Mouse (Mus musculus) thymus, postnatal 14 days (tissue): Measurements from ENCODE around the gene Arhgap42.

Experiments
- DNase-seq: peaks from one replicate; pipeline ENCODE4 v3.0.0; 2021

Gene Arhgap42

DNA sequence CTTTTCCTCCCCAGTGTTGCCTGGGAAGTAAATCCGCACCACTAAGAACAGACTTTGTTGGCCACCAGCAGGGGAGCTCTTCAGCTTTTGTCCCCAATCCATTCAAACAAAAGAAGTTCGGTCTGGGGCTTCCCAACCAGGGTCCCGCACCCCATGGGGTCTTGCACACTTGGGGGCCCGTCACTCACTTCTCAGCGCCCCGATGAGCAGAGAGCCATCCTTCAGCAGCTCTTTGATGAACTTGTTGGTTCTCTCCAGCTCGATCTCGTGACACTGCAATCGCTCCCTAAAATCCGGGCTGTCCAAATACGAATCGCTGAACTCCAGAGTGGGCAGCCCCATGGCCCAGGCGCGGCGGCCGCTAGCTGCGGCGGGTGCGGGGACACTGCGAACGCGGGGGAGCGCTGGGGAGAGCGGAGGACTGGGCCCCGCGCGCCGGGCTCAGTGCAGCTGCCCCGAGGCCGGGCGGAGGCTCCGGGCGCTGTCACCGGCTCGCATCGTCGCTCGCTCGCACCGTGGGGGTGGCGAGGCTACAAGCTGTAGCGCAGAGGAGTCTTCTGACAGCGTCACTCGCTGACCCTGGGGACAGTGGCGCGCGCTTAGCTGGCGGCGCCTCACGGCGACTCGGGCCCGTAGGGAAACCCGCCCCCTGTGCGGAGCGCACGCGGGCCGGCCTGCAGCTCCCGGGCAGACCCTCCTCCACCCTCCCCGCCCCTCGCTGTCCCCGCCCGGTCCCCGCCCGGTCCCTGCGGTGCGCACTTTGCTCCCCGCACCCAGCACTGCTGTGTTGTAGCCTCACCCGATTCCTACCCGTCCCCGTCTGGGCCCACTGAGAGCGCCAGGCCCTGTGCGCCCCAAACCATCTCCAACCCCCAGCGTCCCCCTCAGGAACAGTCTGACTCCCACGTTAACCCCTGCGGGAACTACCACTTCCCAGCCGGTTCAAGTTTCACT, at the start of gene Arhgap42:
Gene Arhgap42 (minus strand): TSS at position 664 of the 954 bp plus-strand sequence.
- peak; percentile 5 for DNase-seq

DNA sequence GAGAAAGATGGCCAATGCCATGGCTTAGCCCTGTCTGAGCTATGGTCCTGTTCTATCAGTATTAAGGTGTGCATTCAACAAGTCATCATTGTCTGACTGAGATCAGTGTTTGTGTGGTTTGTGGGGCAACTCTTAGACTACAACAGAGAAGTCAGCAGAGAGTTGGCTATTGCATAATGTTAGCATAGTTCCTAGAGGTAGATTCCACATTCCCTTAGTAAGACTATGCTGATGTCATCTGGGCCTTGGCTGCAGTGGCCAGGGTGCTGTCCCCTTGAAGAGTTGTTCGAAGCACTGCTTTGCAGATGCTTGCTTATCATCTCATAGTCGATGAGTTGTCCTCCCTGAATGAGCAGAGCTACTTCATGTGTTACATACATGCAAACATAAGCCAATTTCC, 49.2 kb upstream of the Arhgap42 start:
- DNase-seq: no peak

DNA sequence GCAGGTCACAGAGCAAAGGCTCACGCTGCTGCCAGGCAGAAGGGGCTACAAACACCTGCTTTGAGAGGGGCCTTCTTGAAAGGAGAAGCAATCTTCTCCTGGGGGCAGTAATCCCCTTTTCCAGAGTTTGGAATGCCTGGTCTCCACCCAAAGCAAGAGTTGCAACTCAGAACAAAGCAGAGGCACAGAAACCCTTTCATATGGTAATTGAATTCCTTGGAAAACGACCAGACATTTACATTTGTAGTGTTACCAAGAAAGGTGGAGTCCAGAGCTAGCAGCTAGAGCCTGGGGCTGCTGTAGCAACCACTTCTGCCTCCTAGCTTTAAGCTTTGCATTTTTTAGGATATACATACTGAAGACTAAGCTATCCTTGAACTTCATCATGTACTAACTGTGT, 30.4 kb upstream of the Arhgap42 start:
- DNase-seq: no peak

DNA sequence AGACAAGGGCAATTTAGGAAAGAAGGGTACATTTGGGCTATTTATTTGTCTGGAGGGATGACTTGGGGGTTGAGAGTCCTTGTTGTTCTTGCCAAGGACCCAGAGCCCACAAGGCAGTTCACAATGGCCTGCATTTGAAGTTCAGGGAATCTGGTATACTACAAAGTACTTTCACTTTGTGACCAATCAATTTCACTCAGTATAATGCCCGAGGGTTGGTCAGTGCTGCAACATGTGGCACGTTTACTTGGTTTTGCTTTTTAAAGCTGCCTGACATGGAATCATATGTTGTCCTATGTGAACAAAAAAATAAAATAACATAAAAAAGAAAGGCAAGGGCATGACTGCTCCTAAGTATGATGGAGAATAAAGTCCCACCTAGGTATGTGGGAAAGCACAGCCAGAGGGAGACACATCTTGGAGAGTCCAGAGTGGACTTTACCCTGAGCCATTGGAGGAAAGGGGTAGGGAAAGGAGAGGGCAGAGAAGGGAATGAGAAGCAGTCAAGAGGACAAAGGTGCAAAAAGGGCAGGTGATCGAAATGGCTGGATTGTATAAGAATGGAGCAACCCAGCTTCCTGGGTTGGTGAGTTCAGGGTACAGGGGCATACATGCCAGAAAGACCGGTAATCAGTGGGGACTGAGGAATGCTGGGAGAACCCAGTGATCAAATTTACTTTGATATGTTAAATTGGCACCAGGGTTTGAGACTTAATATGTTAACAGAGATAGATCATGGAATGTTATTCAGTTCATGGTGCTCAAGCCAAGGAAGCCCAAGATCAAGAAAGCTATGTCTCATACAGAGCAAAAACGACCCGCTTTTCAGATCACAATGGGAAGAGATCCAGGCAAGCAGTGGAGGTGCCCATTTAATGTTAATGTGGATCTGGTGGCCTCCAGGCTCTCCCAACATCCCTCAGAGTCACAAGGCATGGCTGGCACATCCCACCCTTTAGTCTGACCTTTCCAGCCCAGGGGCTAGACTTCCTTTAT, 29.0 kb upstream of the Arhgap42 start:
- DNase-seq: no peak

DNA sequence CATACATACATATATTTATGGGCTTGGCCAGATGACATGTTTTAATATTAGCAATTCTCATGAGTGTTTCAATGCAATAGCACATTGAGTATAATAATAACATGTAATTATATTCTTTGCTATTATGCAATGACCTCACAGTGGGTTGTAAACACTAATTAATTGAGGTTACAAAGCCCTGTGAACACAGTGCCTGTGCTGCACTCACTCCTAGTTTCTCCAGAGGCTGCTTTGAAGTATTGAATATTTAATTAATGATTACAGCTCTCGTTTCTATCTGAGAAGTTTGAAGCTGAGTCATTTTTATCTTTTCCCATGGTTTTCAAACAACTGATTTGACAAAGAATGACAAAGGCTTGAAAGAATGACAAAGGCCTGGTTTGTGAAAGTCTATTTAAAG, 24.6 kb upstream of the Arhgap42 start:
- DNase-seq: no peak

DNA sequence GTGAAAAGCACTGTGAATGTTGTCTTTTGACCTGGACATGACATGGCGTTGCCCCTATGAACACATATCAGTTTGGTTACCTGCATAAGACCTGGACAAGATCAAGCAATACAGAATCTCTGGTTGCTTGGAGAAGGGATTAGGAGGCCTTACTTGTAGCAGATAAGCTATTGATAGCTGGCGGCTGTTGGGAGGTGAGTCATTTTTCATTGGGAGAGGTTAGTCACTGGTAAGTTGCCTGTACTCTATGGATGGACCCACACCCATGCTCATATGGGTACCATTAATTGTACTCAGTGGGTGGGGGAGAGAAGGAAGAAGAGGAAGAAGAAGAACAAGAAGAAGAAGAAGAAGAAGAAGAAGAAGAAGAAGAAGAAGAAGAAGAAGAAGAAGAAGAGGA, 23.6 kb upstream of the Arhgap42 start:
- no peak for DNase-seq

DNA sequence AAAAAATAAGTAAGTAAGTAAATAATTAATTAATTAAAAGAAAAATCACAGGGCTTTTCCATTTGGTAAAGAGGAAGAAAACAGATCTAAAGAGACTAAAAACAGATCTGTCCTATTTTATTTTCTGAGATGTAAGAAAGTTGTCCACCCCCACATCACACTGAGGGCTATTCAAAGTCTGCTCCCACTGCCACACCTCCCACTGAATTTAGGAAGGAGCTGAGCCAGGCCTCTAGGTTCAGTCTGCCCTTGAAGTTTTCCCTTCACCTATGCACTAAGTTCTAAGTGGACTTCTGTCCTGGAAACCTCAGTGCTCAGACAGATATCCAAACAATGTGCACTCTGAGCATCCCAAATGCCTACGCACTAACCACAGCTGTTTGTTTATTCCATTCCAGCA, 15.9 kb upstream of the Arhgap42 start:
- DNase-seq: no peak

DNA sequence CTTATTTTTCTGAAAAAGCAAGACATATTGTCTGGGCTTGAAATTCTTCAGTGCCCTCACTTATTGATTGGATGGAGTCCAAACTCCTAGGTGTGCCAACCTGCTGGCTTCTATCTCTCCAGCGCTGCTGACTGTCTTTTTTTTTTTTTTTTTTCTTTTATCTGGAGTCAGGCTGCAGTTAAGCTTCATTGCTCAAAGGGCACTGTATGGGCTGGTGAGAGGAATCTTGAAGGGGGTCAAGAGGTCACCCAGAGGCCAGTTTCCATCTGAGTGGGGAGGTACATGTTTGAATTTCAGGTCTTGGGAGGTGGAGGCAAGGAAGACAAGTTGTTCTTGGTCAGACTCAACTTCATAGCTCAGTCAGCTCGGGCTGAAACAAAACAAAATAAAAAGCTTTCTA, 9.6 kb upstream of the Arhgap42 start:
- DNase-seq: no peak

DNA sequence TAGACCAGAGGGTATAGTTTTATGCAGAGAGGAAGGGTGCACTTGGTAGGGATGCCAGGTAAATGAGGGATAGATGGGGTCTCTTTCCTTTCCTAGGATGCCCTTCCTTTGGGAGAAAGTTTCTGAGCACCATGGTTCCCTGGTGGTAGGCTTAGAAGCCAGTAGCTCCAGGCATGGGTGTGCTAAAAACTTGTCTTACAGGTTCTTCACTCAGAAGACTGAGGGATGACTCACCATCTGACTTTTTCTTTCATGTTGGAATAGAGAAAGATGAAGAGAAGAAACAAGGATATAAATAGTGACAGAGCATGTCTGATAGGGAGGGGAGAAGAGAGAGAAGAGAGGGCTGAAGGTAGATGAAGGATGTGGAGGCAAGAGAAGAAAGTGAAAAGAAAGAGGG, 7.1 kb upstream of the Arhgap42 start:
- DNase-seq: no peak

DNA sequence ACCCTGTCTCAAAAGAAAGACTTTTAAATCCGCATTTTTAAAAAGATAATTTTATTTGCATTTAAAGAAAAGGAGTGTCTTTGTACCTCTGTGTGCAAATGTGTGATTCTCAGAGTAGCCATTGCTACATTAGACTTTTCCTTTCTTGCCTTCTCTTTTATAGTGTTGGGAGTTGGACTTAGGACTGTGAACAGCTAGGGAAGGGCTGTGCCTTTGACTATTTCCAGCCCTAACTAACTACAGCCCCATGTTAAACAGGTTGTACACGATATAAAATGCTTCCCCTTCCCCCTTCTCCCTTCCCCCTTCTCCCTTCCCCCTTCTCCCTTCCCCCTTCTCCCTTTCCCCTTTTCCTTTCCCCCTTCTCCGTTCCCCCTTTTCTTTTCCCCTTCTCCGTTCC, 4.9 kb upstream of the Arhgap42 start:
- DNase-seq: no peak

DNA sequence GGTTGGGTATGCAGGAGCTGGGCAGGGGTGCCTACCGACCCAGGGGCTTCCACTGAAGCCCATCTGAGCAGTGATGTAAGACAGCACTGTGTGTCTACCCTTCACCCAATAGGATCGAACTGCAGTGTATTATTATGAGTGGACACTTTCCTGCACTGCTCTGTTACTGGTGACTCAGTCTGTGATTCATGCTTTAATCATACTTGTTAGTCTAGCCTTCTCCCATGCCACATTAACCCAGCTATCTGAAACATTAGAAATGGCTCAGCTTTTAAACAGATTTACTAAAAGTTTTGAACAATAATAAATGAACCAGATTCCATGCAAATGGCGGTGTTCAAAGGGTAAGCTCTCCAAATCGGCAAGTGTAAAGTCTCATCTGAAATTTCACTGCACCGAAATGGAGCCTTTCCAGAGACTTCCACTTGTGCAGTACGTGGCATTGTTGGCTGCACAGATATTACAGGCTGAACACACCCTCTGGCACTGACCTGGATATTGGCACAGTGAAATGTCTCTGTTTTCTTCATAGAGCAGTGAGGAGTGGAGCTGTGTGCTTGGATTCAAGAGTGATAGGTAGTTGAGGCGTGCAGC, 2.4 kb upstream of the Arhgap42 start:
- DNase-seq: no peak

DNA sequence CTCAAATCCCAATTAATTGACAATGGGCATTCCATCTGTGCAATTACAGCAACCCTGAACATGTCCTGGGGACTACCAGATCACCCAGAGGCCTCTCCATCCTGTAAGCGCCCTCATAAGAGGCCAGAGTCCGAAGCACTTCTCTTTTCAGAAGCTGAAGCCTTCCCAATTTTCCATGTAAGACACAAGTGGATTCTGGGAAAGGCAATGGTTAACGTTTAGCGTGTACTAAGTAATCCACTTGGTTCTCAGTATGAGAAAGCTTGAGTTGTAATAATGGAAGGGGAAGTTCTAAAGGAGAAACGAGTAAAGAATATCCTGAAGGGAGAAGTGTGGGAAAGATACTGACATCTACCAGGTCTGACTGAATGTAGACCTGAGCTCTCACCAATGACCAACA, 1.4 kb downstream of the Arhgap42 start:
- no peak for DNase-seq

DNA sequence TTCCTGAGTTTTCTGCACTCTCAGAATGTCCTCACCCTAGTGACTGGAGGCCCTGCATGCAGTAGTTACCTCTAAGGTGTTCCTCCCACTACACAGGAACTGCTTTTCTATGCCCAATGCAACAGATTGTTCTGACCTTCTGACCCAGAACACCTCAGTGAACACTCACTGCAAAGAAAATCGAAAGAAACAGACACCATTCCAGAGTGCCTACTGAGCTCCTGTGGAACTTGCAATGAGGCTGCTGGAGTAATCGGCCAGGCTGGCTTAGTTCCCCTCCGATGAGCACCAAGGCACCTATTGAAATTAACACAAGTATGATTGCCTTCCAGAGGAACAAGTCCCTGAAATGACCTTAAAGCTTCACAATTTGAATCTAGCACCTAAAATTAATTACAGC, 9.2 kb downstream of the Arhgap42 start:
- no peak for DNase-seq

DNA sequence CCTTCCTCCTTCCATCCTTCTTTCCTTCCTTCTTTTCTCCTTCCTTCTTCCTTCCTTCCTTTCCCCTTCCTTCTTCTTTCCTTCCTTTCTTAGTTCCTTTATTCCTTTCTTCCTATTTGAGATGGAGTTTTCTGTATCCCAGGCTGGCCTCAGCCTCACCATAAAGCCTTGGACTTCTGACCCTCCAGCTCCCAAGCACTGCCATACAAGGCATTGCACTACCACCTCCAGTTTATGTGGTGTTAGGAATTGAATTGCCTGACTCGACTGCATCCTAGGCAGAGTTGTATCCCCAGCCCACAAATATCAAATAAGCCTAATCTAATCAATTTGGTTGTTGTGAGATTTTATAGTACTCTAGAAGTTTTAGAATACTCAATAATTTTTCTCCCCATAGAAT, 14.1 kb downstream of the Arhgap42 start:
- DNase-seq: no peak

DNA sequence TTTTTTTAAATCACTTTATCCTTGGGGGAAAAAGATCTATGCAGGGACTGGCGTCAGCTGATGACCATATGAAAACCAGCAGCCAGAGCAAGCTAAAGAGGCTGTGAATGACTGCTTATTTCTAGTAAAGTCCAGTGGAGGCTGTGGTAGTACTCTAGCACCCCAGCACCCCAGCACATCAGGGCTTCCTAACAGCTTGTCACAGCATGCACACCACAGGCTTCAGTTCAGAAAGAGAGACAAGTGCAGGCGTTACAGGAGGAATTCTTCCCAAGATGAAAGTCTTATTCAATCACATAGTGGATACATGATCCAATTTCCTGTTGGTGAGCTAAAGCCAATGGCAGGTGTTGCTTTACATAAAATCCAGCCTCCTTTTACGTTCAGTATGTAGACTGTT, 15.5 kb downstream of the Arhgap42 start:
- no peak for DNase-seq

DNA sequence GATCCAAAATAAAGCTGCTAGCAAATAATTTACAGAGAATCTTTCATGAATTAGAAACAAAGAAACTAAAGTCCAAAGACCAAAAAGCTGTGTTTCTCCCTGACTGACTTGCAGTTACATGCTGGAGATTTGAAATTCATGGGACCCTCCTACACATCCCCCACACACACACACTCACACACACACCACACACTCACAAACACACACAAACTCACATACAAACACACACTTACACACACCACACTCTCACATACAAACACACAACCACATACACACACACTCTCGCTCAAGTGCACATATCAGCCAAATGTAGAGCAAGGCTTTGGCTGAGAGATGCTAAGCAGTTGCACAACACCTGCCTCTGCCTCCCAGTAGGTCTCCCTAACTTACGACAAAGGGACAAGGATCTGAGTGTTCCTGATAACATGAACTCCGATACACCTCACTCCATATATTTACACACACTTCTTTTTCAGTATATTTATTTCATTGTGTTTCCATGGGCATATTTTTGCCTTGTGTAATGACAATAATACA, 16.9 kb downstream of the Arhgap42 start:
- DNase-seq: no peak

DNA sequence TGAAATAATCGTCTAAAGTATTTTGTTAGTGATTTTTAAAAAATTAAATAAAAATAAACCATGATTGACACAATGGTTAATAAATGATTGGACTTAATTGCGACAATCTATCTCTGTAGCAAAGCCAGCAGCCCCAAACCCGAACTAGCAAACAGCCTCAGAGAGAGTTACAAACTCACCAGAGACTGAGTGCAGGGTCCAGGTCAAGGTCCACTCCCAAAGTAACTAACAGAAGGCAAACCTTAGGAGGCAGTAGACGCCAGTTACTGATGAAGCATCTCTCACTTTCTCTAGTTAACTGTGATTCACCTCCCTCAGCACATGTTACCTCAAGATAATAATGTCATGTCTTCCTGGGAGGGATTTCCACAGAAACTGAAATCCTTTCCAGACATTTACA, 17.7 kb downstream of the Arhgap42 start:
- DNase-seq: no peak

DNA sequence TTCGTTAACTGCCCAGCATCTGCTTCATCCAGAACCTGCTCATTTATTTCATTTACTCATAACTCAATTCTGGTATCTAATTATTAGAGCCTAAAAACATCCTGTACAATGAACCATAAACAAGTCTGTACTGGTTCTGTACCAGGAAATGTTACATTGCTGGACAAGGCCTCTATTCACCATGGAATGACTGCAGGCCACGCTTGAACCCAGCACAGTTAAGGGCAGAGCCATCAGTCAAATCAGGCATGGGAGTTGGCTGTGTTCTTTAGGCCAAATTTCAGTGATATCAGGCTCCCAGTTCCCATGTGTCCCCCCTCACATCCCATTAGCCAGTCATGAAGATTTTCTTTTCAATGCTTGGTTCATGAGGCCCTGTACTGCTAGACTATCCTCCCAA, 20.6 kb downstream of the Arhgap42 start:
- DNase-seq: no peak

DNA sequence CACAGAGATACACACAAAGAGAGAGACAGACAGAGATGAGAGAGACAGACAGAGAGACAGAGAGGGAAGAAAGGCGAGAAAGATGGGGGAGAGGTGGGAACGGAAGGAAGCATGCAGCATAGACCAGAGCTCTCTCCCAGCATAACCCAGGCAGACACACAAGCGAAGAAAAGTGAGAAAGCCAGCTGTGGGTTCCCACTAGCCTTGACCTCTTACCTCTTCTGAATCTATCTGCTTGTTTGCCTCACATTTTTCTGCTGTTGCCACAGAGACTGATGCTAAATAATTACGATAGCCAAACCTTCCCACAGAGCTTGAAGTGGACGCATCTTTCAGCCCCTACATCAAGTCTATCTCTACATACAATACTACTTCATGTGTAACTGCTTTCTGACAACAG, 24.1 kb downstream of the Arhgap42 start:
- no peak for DNase-seq

DNA sequence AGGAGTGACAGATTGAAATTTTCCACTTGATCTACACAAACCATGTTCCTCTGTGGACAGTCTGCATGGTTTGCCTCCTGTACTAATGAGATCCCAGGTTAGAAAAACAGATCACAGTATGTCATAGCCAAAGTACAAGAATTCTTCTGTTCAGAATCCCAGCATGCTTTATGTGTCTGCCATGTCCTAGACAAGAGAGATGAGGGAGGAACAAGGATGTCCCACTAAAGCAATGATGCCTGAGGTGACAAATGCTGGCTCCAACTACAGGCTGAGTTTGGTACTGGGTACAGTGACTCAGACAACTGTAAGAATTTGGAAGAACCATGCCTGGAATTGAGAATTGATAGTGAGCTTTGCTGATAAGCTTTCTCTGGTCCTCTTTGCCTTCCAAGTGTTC, 24.6 kb downstream of the Arhgap42 start:
- no peak for DNase-seq

DNA sequence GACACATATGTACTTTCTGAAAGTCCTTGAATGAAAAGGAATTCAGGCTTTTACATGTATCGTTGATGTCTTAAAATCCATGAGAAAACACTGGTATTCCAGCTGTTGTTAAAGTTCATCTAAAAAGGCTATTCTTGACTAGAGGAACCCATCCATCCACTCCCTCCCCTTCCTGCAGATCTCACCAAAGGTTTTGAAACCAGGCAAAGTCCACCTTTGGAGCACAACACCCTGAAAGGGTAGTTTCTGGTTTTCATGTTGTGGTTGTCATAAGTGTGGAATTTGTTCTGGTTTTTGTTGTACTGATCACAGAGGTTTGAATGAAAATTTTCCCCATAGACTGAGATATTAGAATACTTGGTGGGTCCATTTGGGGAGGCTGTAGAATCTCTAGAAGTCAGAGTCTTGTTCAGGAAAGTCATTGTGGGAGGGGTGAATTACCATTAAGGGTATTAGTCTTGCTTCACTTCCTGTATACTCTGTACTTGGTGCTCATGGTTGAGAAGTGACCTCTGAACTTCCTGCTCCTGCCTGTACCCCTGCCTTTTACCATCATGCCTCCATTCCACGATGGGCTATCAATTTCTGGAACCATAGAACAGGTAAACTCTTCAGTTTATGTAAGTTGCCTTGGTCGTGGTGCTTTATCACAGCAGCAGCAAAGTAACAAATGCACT, 27.4 kb downstream of the Arhgap42 start:
- DNase-seq: no peak

DNA sequence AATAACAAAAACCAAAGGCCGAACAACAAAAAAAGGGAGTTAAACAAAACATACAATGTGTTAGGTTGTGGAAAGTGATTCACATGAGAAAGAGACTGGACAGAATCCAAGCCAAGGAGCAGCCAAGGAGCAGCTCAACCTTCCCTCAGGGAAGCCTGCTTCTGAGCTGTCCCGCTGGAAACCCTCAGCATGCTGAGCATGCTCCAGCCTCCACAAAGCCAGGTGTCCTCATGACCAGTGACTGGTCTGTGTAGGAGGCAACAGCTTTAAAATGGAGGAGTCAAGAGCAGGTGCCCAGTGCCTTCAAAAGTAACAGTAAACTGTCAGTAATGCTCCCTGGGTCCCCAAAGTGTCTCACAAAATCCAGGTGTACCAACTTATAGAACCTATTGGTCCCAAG, 28.4 kb downstream of the Arhgap42 start:
- no peak for DNase-seq
